Mouse (Mus musculus): ENCODE data around the gene Sema3b.

DNA sequence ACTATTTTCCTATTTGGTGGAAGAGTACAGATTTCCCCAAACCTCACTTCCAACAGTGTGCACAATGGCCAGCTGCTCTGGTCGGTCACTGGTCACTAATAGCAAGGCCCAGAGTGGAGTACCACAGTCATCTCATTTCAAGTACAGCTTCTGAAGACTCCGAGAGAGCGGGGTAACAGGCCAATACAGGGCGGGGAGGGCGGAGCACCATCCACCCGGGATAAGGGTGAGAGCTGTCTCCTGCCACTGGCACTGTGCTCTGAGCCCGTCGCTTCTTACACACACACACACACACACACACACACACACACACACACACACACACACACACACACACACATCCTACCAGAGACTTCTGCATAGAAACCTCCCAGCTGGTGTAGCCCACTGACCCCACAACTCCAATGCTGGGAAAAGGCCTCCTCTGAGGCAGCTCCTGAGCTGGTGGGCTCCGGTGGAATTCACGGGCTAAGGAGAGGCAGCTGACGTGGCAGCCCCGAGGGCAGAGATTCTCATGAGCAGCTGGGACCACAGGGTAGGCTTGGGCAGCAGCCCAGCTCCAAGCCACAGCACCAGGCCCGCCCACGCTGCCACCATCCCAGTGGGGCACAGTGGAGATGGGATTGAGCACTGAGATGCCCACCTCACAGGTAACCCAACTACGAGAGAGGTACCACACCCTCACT, 17.3 kb upstream of the Sema3b start:
- no peak for TF ChIP-seq CTCF (IDR thresholded peaks at IDR 0.05; ENCODE audit: extremely low read depth, insufficient read depth, insufficient read length, insufficient replicate concordance)
- TF ChIP-seq POLR2A (IDR thresholded peaks at IDR 0.05; ENCODE audit: low read depth, low read length) = no peak
